Mouse (Mus musculus) ES-Bruce4 (cell line): ENCODE data around the gene Kif7. TPM values are rescaled to one million over a fixed set of nuclear protein-coding genes. Genes with fewer than 3 reads are reported as not detected.
A peak's percentile ranks its signal among the peaks of the same experiment; 100 is the strongest.

Experiments used
- H3K27ac ChIP-seq: 2 replicates; pipeline ENCODE4 v1.5.1; 2012; ENCODE audit warnings: low read length, inconsistent platforms; ENCODE audit not compliant: insufficient read depth
- H3K27me3 ChIP-seq: 2 replicates; pipeline ENCODE4 v1.6.1; 2012; ENCODE audit warnings: mild to moderate bottlenecking, low read length, inconsistent platforms; ENCODE audit not compliant: control insufficient read depth, poor library complexity, insufficient read depth, severe bottlenecking
- H3K36me3 ChIP-seq: 2 replicates; pipeline ENCODE4 v1.6.1; 2012; ENCODE audit warnings: inconsistent platforms, mild to moderate bottlenecking, low read length, moderate library complexity; ENCODE audit not compliant: control insufficient read depth, poor library complexity, insufficient read depth, severe bottlenecking
- H3K4me1 ChIP-seq: one replicate; pipeline ENCODE4 v1.8.1; 2011; ENCODE audit warnings: low read length; ENCODE audit not compliant: control insufficient read depth, insufficient read depth
- H3K4me3 ChIP-seq: 2 replicates; pipeline ENCODE4 v1.5.1; 2011; ENCODE audit warnings: low read depth, mild to moderate bottlenecking, low read length
- H3K9ac ChIP-seq: 2 replicates; pipeline ENCODE4 v1.6.1; 2012; ENCODE audit warnings: low read depth, mild to moderate bottlenecking, inconsistent platforms; ENCODE audit not compliant: poor library complexity, severe bottlenecking
- H3K9me3 ChIP-seq: replicated peaks from 2 replicates; pipeline ENCODE4 v1.6.1; 2012; ENCODE audit warnings: mild to moderate bottlenecking, low read length, inconsistent platforms; ENCODE audit not compliant: control insufficient read depth, poor library complexity, insufficient read depth, severe bottlenecking
- CTCF ChIP-seq: IDR thresholded peaks from one replicate; pipeline ENCODE4 v1.8.1; 2011; ENCODE audit warnings: low read depth, low read length
- EP300 ChIP-seq: IDR thresholded peaks from 2 replicates; pipeline ENCODE4 v1.6.1; 2011; ENCODE audit warnings: low read depth, low read length; ENCODE audit not compliant: insufficient read depth
- POLR2A ChIP-seq: IDR thresholded peaks from one replicate; pipeline ENCODE4 v1.8.1; 2011; ENCODE audit warnings: low read length; ENCODE audit not compliant: insufficient read depth
- polyA plus RNA-seq: library from polyadenylated mRNA; stranded (reverse); fragments of >200 nt; gene quantifications from 2 replicates; pipeline ENCODE4 v1.2.4, GENCODE M21; 2011; ENCODE audit warnings: low read depth; ENCODE audit not compliant: missing spikeins, insufficient read depth, insufficient read length

The Kif7 gene
- polyA plus RNA-seq, 1 experiment = 4.1 TPM

DNA sequence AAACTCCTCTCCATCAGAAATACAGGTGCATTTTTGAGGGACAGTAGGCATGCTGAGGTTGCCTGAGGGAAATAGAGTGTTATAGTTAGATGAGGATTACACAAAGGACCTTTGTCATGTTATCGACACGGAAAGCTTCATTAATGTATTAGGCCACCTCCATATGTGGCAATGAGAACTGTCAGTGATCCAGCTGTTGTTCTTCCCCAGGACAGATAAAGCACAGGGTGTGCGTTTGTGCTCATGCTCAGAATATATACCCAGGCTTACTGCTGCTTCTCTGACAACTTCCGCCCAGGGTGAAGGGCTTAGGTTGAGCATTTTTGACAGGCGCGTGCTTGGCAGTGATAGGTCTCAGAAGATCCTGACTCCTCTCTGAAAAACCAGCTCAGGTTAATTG is 34.0 kb upstream of the Kif7 start:
- TF ChIP-seq POLR2A (no peak), CTCF (no peak), EP300 (no peak)
- Histone ChIP-seq H3K4me1 (no peaks in the 10 kb centered on the region), H3K27me3 (no peaks in the 10 kb centered on the region), H3K36me3 (no peaks in the 10 kb centered on the region), H3K27ac (no peak overlapping the region), H3K9ac (no peak overlapping the region), H3K9me3 (no peaks in the 10 kb centered on the region), H3K4me3 (no peak overlapping the region)

DNA sequence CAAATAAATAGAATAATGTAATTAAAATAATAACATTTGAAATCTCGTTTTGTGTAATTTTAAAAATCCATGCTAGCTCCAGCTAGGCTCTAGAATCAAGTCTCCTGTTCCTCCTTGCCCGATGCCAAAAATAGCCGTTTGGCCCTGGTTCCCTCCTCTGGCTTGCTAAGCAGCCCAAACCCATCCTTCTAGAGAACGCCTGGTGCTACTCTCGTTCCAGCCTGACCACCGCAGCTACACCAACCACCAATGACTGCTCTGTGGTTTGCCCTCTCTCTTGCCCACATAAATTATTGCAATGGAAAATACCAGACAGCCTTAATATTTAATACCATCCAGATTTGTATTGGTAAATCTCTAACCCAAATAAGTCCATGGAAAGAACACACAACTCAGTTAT is 32.1 kb upstream of the Kif7 start:
- no peaks in the 10 kb centered on the region for H3K4me1 ChIP-seq
- H3K4me3 ChIP-seq = no peak overlapping the region
- H3K27me3 ChIP-seq = no peaks in the 10 kb centered on the region
- TF ChIP-seq EP300 (no peak), POLR2A (no peak), CTCF (no peak)
- H3K9me3 ChIP-seq = no peaks in the 10 kb centered on the region
- H3K27ac ChIP-seq = no peak overlapping the region
- no peaks in the 10 kb centered on the region for H3K36me3 ChIP-seq
- H3K9ac ChIP-seq = no peak overlapping the region

GRCm38 (mm10) chr7:79744585-79744984 is 29.1 kb upstream of the Kif7 start:
- no peaks in the 10 kb centered on the region for H3K9me3 ChIP-seq
- H3K27ac ChIP-seq = no peak overlapping the region
- no peaks in the 10 kb centered on the region for H3K27me3 ChIP-seq
- no peaks in the 10 kb centered on the region for H3K4me1 ChIP-seq
- no peak overlapping the region for H3K4me3 ChIP-seq
- no peak overlapping the region for H3K9ac ChIP-seq
- TF ChIP-seq CTCF = no peak
- no peak for TF ChIP-seq EP300
- TF ChIP-seq POLR2A = no peak
- H3K36me3 ChIP-seq = no peaks in the 10 kb centered on the region

- Histone ChIP-seq H3K27ac (no peak overlapping the region), H3K4me1 (no peaks in the 10 kb centered on the region), H3K4me3 (no peak overlapping the region), H3K9ac (no peak overlapping the region), H3K36me3 (no peaks in the 10 kb centered on the region), H3K9me3 (no peaks in the 10 kb centered on the region), H3K27me3 (no peaks in the 10 kb centered on the region)
- TF ChIP-seq CTCF = no peak
- TF ChIP-seq EP300 = no peak
- TF ChIP-seq POLR2A = no peak
Measured at GRCm38 (mm10) chr7:79744051-79744450, 28.5 kb upstream of the Kif7 start.

DNA sequence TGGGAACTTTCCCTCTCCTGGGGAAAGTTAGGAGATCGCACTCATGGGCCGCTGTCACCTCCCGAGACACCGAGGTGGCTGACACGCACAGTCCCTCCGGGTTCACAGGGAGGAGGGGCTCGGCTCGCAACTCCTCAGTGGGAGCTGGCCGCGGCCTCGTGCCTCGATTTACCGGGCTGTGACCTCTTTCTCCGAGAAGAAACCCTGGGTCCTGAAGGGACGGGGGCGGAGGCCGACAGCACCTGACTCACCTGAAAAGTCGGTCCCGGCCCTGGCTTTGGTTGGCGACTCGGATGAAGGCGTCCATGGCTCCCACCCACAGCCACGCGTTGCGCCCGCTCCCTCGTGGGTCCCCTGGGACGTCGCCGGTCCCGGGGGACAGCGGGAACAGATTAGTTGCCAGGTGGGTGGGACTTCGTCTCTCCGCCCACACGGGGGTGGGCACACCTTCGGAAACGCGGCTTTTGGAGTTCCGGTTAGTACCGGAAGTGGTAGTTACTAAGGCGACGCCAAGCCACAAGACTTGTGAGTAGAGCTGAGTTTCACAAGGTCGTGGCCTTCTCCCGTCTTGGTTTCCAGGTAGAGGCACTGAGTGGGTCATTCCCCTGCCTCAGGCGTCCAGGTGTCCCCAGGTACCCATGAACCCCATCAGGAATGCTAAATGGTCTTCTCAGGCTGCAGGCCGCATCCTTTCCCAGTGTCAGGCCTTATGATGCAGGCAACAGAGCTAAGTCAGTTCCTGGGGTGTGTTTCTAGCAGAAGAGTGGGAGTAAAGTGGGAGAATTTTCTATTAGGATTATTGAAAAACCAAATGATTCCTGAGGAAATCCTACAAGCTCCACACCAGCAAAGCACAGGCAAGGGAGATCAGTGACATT is 27.4 kb upstream of the Kif7 start, which contains the start of the genes Pex11a and Wdr93:
Gene Pex11a (minus strand): TSS at position 473 of the 878 bp plus-strand sequence.
Gene Wdr93 (plus strand): TSS at position 505 of the 878 bp plus-strand sequence.
- Histone ChIP-seq H3K9ac (peak within 1 kb of the TSS; percentile 80), H3K27me3 (no peaks in the 10 kb centered on the region), H3K4me1 (no peaks in the 10 kb centered on the region), H3K36me3 (no peaks in the 10 kb centered on the region), H3K27ac (no peak within 1 kb of the TSS), H3K4me3 (peak within 1 kb of the TSS; percentile 92), H3K9me3 (no peaks in the 10 kb centered on the region)
- TF ChIP-seq EP300 (no peak), CTCF (no peak), POLR2A (no peak)

- Histone ChIP-seq H3K36me3 (peaks cover under 1% of the 10 kb centered on the region; the same call in 1 of the 2 replicates), H3K9me3 (no peaks in the 10 kb centered on the region), H3K9ac (peak overlapping the region; percentile 80), H3K4me3 (peak overlapping the region; percentile 92), H3K27me3 (no peaks in the 10 kb centered on the region), H3K4me1 (no peaks in the 10 kb centered on the region), H3K27ac (no peak overlapping the region)
- no peak for TF ChIP-seq EP300
- no peak for TF ChIP-seq CTCF
- TF ChIP-seq POLR2A = no peak
Measured at GRCm38 (mm10) chr7:79742277-79742658, 26.7 kb upstream of the Kif7 start.
